Mouse (Mus musculus) cortical plate, adult 2 months (tissue): ENCODE measurements around the gene Arfgap2.

ENCODE experiments used
- CTCF ChIP-seq: fragments of 200-500 bp; IDR thresholded peaks from 2 replicates; pipeline ENCODE4 v1.5.1; 2011; ENCODE audit warnings: mild to moderate bottlenecking, control low read depth, low read length; ENCODE audit not compliant: insufficient read depth; ENCODE audit errors: extremely low read depth
- POLR2A ChIP-seq: fragments of 200-500 bp; IDR thresholded peaks from 2 replicates; pipeline ENCODE4 v1.6.1; 2011; ENCODE audit warnings: mild to moderate bottlenecking, low read length, control low read depth; ENCODE audit not compliant: insufficient read depth; ENCODE audit errors: extremely low read depth

DNA sequence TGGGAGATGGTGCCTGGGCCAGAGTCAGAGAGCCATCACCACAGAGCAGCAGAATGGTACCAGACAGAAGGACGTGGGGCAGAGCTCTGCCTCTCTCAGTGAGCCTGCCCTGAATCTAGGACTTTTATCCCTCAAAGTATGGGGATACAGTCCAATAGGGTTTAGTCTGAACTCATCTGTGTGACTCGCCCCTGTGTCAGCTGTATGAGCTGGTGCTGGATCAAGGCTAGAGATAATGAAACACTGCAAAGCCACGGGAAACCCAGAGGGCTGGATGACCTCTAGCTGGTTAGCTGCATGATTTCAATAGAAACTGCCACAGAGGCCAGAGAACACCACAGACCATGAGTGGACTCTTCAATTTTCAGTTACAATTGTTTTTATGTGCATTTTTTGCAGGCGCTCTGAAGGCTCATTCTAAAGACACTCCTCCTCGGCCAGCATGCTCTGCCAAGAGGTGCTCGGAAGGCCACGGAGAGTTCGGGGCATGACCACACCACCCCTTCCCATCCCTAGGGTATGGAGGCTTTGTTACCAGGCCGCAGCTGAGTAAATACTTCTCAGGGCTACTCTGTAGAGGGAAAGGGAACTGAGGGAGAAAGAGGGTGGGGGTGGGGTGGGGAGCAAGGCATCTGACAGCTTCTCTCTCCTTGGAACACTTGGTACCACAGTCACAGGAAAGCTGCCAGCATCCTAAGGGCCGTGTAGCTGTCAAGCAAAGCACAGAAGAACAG lies 48.0 kb downstream of the Arfgap2 start:
- TF ChIP-seq CTCF (no peak), POLR2A (no peak)
